Mouse (Mus musculus): ENCODE results near the gene Mgst2. TPM values are rescaled to one million over a fixed set of nuclear protein-coding genes. Genes with fewer than 3 reads are reported as not detected.
A peak's percentile ranks its signal among the peaks of the same experiment; 100 is the strongest.

Mgst2 gene
- polyA plus RNA-seq, 1 experiment from 2014 or later, result 33.3 TPM

GRCm38 (mm10) chr3:51703478-51703877 is 43.3 kb downstream of the Mgst2 start:
- H3K27me3 ChIP-seq (replicated peaks), result no peaks in the 10 kb centered on the region
- H3K9ac ChIP-seq, result no peak overlapping the region
- H3K4me2 ChIP-seq (replicated peaks), result no peak overlapping the region
- WGBS, result 91% methylated on average over 8 of the region's 8 CpGs
- no peaks in the 10 kb centered on the region for H3K36me3 ChIP-seq
- no peak for ATAC-seq
- no peak overlapping the region for H3K4me3 ChIP-seq (replicated peaks)
- H3K27ac ChIP-seq, result no peak overlapping the region
- no peaks in the 10 kb centered on the region for H3K9me3 ChIP-seq
- peaks cover 25% of the 10 kb centered on the region for H3K4me1 ChIP-seq (replicated peaks)

- Histone ChIP-seq H3K9me3 (no peaks in the 10 kb centered on the region), H3K36me3 (no peaks in the 10 kb centered on the region), H3K4me3 (replicated peaks) (no peak overlapping the region), H3K27ac (no peak overlapping the region), H3K27me3 (replicated peaks) (no peaks in the 10 kb centered on the region), H3K4me2 (replicated peaks) (no peak overlapping the region), H3K9ac (no peak overlapping the region), H3K4me1 (replicated peaks) (peaks cover 30% of the 10 kb centered on the region)
- ATAC-seq, result no peak
- WGBS, result 85% methylated on average over 7 of the region's 7 CpGs
Measured at GRCm38 (mm10) chr3:51705220-51705619, 45.1 kb downstream of the Mgst2 start.

GRCm38 (mm10) chr3:51708375-51708745 is 48.2 kb downstream of the Mgst2 start:
- Histone ChIP-seq H3K27ac (peak overlapping the region; percentile 92), H3K36me3 (no peaks in the 10 kb centered on the region), H3K4me3 (replicated peaks) (no peak overlapping the region), H3K4me2 (replicated peaks) (peak overlapping the region; percentile 51; the same call in 1 of the 2 replicates), H3K4me1 (replicated peaks) (peaks cover 16% of the 10 kb centered on the region; the same call in 1 of the 2 replicates), H3K9ac (no peak overlapping the region), H3K27me3 (replicated peaks) (no peaks in the 10 kb centered on the region), H3K9me3 (no peaks in the 10 kb centered on the region)
- 48% methylated on average over 1 of the region's 1 CpGs for WGBS
- peak; percentile 20; the same call in 1 of the 2 replicates for ATAC-seq

GRCm38 (mm10) chr3:51708746-51709411 is 48.7 kb downstream of the Mgst2 start:
- Histone ChIP-seq H3K9me3 (no peaks in the 10 kb centered on the region), H3K27ac (peak overlapping the region; percentile 92), H3K4me3 (replicated peaks) (peak overlapping the region; percentile 7; the same call in 1 of the 2 replicates), H3K27me3 (replicated peaks) (no peaks in the 10 kb centered on the region), H3K4me2 (replicated peaks) (peak overlapping the region; percentile 51), H3K4me1 (replicated peaks) (peaks cover 16% of the 10 kb centered on the region; the same call in 1 of the 2 replicates), H3K36me3 (no peaks in the 10 kb centered on the region), H3K9ac (no peak overlapping the region; the same call in 1 of the 2 replicates)
- 43% methylated on average over 21 of the region's 21 CpGs for WGBS
- ATAC-seq, result peak; percentile 89

- no peak overlapping the region for H3K4me2 ChIP-seq (replicated peaks)
- H3K27ac ChIP-seq, result no peak overlapping the region
- no peaks in the 10 kb centered on the region for H3K27me3 ChIP-seq (replicated peaks)
- H3K4me1 ChIP-seq (replicated peaks), result peaks cover 16% of the 10 kb centered on the region; the same call in 1 of the 2 replicates
- H3K9me3 ChIP-seq, result no peaks in the 10 kb centered on the region
- H3K9ac ChIP-seq, result no peak overlapping the region
- WGBS, result 27% methylated on average over 3 of the region's 3 CpGs
- no peak overlapping the region for H3K4me3 ChIP-seq (replicated peaks)
- ATAC-seq, result no peak
- H3K36me3 ChIP-seq, result no peaks in the 10 kb centered on the region
Measured at GRCm38 (mm10) chr3:51712382-51712781, 52.2 kb downstream of the Mgst2 start.

GRCm38 (mm10) chr3:51713233-51713632 is 53.1 kb downstream of the Mgst2 start:
- H3K27ac ChIP-seq, result no peak overlapping the region
- H3K4me1 ChIP-seq (replicated peaks), result peaks cover 18% of the 10 kb centered on the region; the same call in 1 of the 2 replicates
- H3K9me3 ChIP-seq, result no peaks in the 10 kb centered on the region
- H3K27me3 ChIP-seq (replicated peaks), result no peaks in the 10 kb centered on the region
- 29% methylated on average over 8 of the region's 8 CpGs for WGBS
- no peak overlapping the region for H3K9ac ChIP-seq
- no peak overlapping the region for H3K4me2 ChIP-seq (replicated peaks)
- H3K36me3 ChIP-seq, result no peaks in the 10 kb centered on the region
- no peak for ATAC-seq
- no peak overlapping the region for H3K4me3 ChIP-seq (replicated peaks)

GRCm38 (mm10) chr3:51714469-51714868 is 54.3 kb downstream of the Mgst2 start:
- Histone ChIP-seq H3K4me1 (replicated peaks) (peaks cover 9% of the 10 kb centered on the region; the same call in 1 of the 2 replicates), H3K36me3 (no peaks in the 10 kb centered on the region), H3K27me3 (replicated peaks) (no peaks in the 10 kb centered on the region), H3K4me2 (replicated peaks) (no peak overlapping the region), H3K9me3 (no peaks in the 10 kb centered on the region), H3K4me3 (replicated peaks) (no peak overlapping the region), H3K9ac (no peak overlapping the region), H3K27ac (no peak overlapping the region)
- WGBS, result 79% methylated on average over 5 of the region's 5 CpGs
- no peak for ATAC-seq

- H3K9me3 ChIP-seq, result no peaks in the 10 kb centered on the region
- H3K27ac ChIP-seq, result no peak overlapping the region
- ATAC-seq, result peak; percentile 93
Measured at GRCm38 (mm10) chr3:51717455-51717854, 57.3 kb downstream of the Mgst2 start.

GRCm38 (mm10) chr3:51717909-51718308 is 57.7 kb downstream of the Mgst2 start:
- WGBS, result 58% methylated on average over 4 of the region's 4 CpGs
- Histone ChIP-seq H3K36me3 (no peaks in the 10 kb centered on the region), H3K9ac (no peak overlapping the region), H3K4me3 (replicated peaks) (no peak overlapping the region), H3K27me3 (replicated peaks) (no peaks in the 10 kb centered on the region), H3K4me1 (replicated peaks) (peaks cover 9% of the 10 kb centered on the region; the same call in 1 of the 2 replicates), H3K4me2 (replicated peaks) (no peak overlapping the region), H3K9me3 (no peaks in the 10 kb centered on the region), H3K27ac (no peak overlapping the region)
- ATAC-seq, result peak; percentile 57

More at GRCm38 (mm10) chr3:51717455-51717854, 57.3 kb downstream of the Mgst2 start:
- Histone ChIP-seq H3K4me1 (replicated peaks) (peaks cover 9% of the 10 kb centered on the region; the same call in 1 of the 2 replicates), H3K9ac (no peak overlapping the region), H3K36me3 (no peaks in the 10 kb centered on the region), H3K4me3 (replicated peaks) (no peak overlapping the region), H3K27me3 (replicated peaks) (no peaks in the 10 kb centered on the region), H3K4me2 (replicated peaks) (no peak overlapping the region)
- 30% methylated on average over 3 of the region's 3 CpGs for WGBS

- 69% methylated on average over 3 of the region's 3 CpGs for WGBS
- Histone ChIP-seq H3K4me3 (replicated peaks) (no peak overlapping the region), H3K4me2 (replicated peaks) (no peak overlapping the region), H3K36me3 (no peaks in the 10 kb centered on the region), H3K27me3 (replicated peaks) (no peaks in the 10 kb centered on the region), H3K27ac (no peak overlapping the region), H3K9ac (no peak overlapping the region), H3K9me3 (no peaks in the 10 kb centered on the region), H3K4me1 (replicated peaks) (peaks cover 6% of the 10 kb centered on the region)
- ATAC-seq, result no peak
Measured at GRCm38 (mm10) chr3:51719373-51719772, 59.2 kb downstream of the Mgst2 start.

- no peak overlapping the region for H3K9ac ChIP-seq
- 55% methylated on average over 1 of the region's 1 CpGs for WGBS
- no peak overlapping the region for H3K4me3 ChIP-seq (replicated peaks)
- H3K36me3 ChIP-seq, result no peaks in the 10 kb centered on the region
- no peak overlapping the region for H3K4me2 ChIP-seq (replicated peaks)
- H3K9me3 ChIP-seq, result no peaks in the 10 kb centered on the region
- H3K4me1 ChIP-seq (replicated peaks), result peaks cover 10% of the 10 kb centered on the region
- no peak overlapping the region for H3K27ac ChIP-seq
- no peak for ATAC-seq
- no peaks in the 10 kb centered on the region for H3K27me3 ChIP-seq (replicated peaks)
Measured at GRCm38 (mm10) chr3:51719982-51720381, 59.8 kb downstream of the Mgst2 start.

GRCm38 (mm10) chr3:51726257-51726656 is 66.1 kb downstream of the Mgst2 start:
- ATAC-seq, result no peak
- Histone ChIP-seq H3K4me3 (replicated peaks) (no peak overlapping the region), H3K4me1 (replicated peaks) (peaks cover 24% of the 10 kb centered on the region), H3K27ac (no peak overlapping the region), H3K9ac (no peak overlapping the region), H3K4me2 (replicated peaks) (no peak overlapping the region), H3K9me3 (no peaks in the 10 kb centered on the region), H3K27me3 (replicated peaks) (no peaks in the 10 kb centered on the region), H3K36me3 (no peaks in the 10 kb centered on the region)
- WGBS, result 82% methylated on average over 6 of the region's 6 CpGs

- 57% methylated on average over 3 of the region's 3 CpGs for WGBS
- Histone ChIP-seq H3K4me2 (replicated peaks) (no peak overlapping the region), H3K4me3 (replicated peaks) (no peak overlapping the region), H3K36me3 (no peaks in the 10 kb centered on the region), H3K4me1 (replicated peaks) (peaks cover 24% of the 10 kb centered on the region), H3K27me3 (replicated peaks) (no peaks in the 10 kb centered on the region), H3K27ac (no peak overlapping the region), H3K9me3 (no peaks in the 10 kb centered on the region), H3K9ac (no peak overlapping the region)
- ATAC-seq, result no peak
Measured at GRCm38 (mm10) chr3:51727487-51727886, 67.3 kb downstream of the Mgst2 start.

All from intestine, embryonic 15.5 days (tissue).